Mouse (Mus musculus) kidney, postnatal 0 days (tissue): Measurements from ENCODE around the gene Car14. TPM values are rescaled to one million over a fixed set of nuclear protein-coding genes. Genes with fewer than 3 reads are reported as not detected.
"Not testable (repeated sequence)": the region's sequence is repeated elsewhere in the genome, so short reads cannot be mapped to it uniquely, and the experiment has no call there.

Experiments used
- ATAC-seq: fragments of 200-750 bp; cut with Nextera tagmentation; replicated peaks from 2 replicates; pipeline ENCODE4 v1.8.0; 2017; ENCODE audit warnings: low read depth, moderate number of reproducible peaks, moderate TSS enrichment, moderate library complexity; ENCODE audit not compliant: low FRiP score
- DNase-seq: peaks from one replicate; pipeline ENCODE4 v3.0.0-alpha.2; 2016; ENCODE audit warnings: low spot score
- H3K27ac ChIP-seq: fragments of 300-500 bp; sonication (generic); 2 replicates; pipeline ENCODE4 v1.5.1; 2014; ENCODE audit warnings: mild to moderate bottlenecking
- H3K27me3 ChIP-seq: fragments of 300-500 bp; sonication (generic); 2 replicates; pipeline ENCODE4 v1.6.1; 2014; ENCODE audit warnings: low read length, mixed read lengths; ENCODE audit not compliant: insufficient read depth
- H3K36me3 ChIP-seq: fragments of 300-500 bp; sonication (generic); 2 replicates; pipeline ENCODE4 v1.6.1; 2014; ENCODE audit warnings: low read length, mixed read lengths; ENCODE audit not compliant: insufficient read depth
- H3K4me1 ChIP-seq: fragments of 300-500 bp; sonication (generic); replicated peaks from 2 replicates; pipeline ENCODE4 v1.6.1; 2014; ENCODE audit warnings: antibody characterized with exemption, low read length, mixed read lengths; ENCODE audit not compliant: insufficient read depth
- H3K4me2 ChIP-seq: fragments of 300-500 bp; sonication (generic); 2 replicates; pipeline ENCODE4 v1.6.1; 2014; ENCODE audit warnings: mild to moderate bottlenecking, low read length, moderate library complexity, mixed read lengths
- H3K4me3 ChIP-seq: fragments of 300-500 bp; sonication (generic); replicated peaks from 2 replicates; pipeline ENCODE4 v1.5.1; 2014; ENCODE audit warnings: low read depth, low read length
- H3K9ac ChIP-seq: fragments of 300-500 bp; sonication (generic); 2 replicates; pipeline ENCODE4 v1.6.1; 2014; ENCODE audit warnings: low read depth, low read length
- H3K9me3 ChIP-seq: fragments of 300-500 bp; sonication (generic); replicated peaks from 2 replicates; pipeline ENCODE4 v1.6.1; 2016; ENCODE audit warnings: low read length, inconsistent platforms, mixed read lengths
- CTCF ChIP-seq: IDR thresholded peaks from 2 replicates; pipeline ENCODE4 v1.5.1; 2016; ENCODE audit warnings: antibody characterized with exemption, low read depth, mild to moderate bottlenecking, moderate library complexity
- WGBS: fragments of 180-500 bp; shearing (Covaris S2); extraction: QIAGEN DNeasy Blood & Tissue Kit; methylation state at CpG from one replicate; pipeline ENCODE4 v1.1.7; 2014; 5-methylcytosine and 5-hydroxymethylcytosine counted together
- polyA plus RNA-seq: library from polyadenylated mRNA; unstranded; fragments of >200 nt; fragmentation: Nextera tagmentation; extraction: Ambion mirVana; gene quantifications from 2 replicates; pipeline ENCODE4 v1.2.1, GENCODE M21; 2015

Gene Car14
- polyA plus RNA-seq, 1 experiment from 2014 or later: 12.9 TPM

DNA sequence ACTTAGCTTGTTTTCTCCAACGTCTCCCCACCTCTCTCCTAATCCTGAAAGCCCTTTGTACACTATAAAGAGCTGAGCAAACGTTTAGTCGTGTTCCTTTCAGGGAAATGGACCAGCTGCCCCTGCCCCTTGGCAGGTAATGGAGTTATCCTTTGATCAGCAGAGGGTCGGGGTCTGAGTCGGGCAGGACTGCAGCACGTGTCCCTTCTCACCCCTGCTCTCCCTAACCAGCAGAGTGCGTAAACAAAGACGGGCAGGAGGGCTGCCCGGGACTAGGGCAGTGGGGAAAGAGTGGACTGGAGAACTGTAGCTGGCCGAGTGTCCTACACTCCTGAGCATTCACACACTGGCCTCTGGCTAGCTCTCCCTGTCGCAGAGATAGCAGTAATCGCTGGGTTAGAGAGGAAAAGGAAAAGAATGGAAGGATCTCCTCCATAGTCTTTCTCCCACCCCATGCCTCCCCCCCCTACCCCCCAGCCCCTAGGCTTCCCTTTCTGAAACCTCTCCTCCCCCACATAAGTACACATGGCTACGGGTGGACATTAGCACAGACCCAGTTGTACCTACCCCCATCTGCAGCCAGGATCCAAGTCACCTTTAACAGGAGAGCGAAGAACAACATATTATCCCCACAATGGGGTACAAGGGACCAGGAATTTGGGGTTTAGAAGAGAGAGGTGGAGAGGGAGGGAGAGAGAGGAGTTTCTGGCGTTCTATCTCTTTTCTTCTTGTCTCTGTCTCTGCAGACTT, 563 bp downstream of the Car14 start:
- Histone ChIP-seq H3K36me3 (no peaks in the 10 kb centered on the region), H3K9ac (0 out of 2 replicates have a peak overlapping the region, but pooled peaks have one; percentile 27), H3K4me1 (peaks cover 13% of the 10 kb centered on the region), H3K4me3 (peak overlapping the region; percentile 22; the same call in 1 of the 2 replicates), H3K9me3 (no peaks in the 10 kb centered on the region), H3K4me2 (peak overlapping the region; percentile 57), H3K27ac (peak overlapping the region; percentile 47; the same call in 1 of the 2 replicates), H3K27me3 (no peaks in the 10 kb centered on the region)
- TF ChIP-seq CTCF: no peak
- ATAC-seq (peak; percentile 50; the same call in 1 of the 2 replicates), DNase-seq (peak; percentile 29)
- WGBS: 11% methylated on average over 15 of the region's 15 CpGs

GRCm38 (mm10) chr3:95902643-95903042, 1.8 kb downstream of the Car14 start:
- Histone ChIP-seq H3K27ac (0 out of 2 replicates have a peak overlapping the region, but pooled peaks have one; percentile 13), H3K9me3 (no peaks in the 10 kb centered on the region), H3K4me2 (no peak overlapping the region), H3K36me3 (no peaks in the 10 kb centered on the region), H3K4me1 (peaks cover 13% of the 10 kb centered on the region), H3K27me3 (no peaks in the 10 kb centered on the region), H3K9ac (no peak overlapping the region), H3K4me3 (no peak overlapping the region)
- whole genome bisulfite sequencing: 30% methylated on average over 6 of the region's 6 CpGs
- ATAC-seq (no peak), DNase-seq (no peak)
- no peak for TF ChIP-seq CTCF

DNA sequence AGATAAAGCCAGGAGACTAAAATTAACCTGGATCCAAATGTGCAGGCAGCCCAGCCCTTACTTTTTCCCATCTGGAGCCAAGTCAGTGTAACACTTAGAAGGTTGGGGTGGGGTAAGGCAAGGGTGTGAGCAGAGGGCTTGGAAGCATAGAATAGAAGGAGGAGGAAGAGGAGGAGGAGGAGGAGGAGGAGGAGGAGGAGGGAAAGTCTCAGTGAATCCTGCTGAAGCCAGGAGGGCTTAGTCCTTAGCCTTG, 2.2 kb downstream of the Car14 start:
- no peak for ATAC-seq
- no peak for DNase-seq
- no peak overlapping the region for H3K9ac ChIP-seq
- 0 out of 2 replicates have a peak overlapping the region, but pooled peaks have one; percentile 13 for H3K27ac ChIP-seq
- H3K4me1 ChIP-seq: peaks cover 13% of the 10 kb centered on the region
- no peak overlapping the region for H3K4me2 ChIP-seq
- H3K36me3 ChIP-seq: no peaks in the 10 kb centered on the region
- H3K27me3 ChIP-seq: no peaks in the 10 kb centered on the region
- no peak for TF ChIP-seq CTCF
- no peaks in the 10 kb centered on the region for H3K9me3 ChIP-seq
- H3K4me3 ChIP-seq: no peak overlapping the region

GRCm38 (mm10) chr3:95901616-95902372, 2.7 kb downstream of the Car14 start:
- WGBS: 30% methylated on average over 9 of the region's 9 CpGs
- no peak overlapping the region for H3K4me3 ChIP-seq
- no peaks in the 10 kb centered on the region for H3K36me3 ChIP-seq
- H3K4me2 ChIP-seq: no peak overlapping the region
- DNase-seq (no peak), ATAC-seq (no peak)
- H3K9ac ChIP-seq: no peak overlapping the region
- no peak for TF ChIP-seq CTCF
- peaks cover 13% of the 10 kb centered on the region for H3K4me1 ChIP-seq
- no peak overlapping the region for H3K27ac ChIP-seq
- no peaks in the 10 kb centered on the region for H3K27me3 ChIP-seq
- H3K9me3 ChIP-seq: no peaks in the 10 kb centered on the region

GRCm38 (mm10) chr3:95899800-95900524, 4.5 kb downstream of the Car14 start:
- Histone ChIP-seq H3K9ac (no peak overlapping the region), H3K4me2 (no peak overlapping the region), H3K27ac (no peak overlapping the region), H3K4me1 (peaks cover 6% of the 10 kb centered on the region; the same call in 1 of the 2 replicates), H3K9me3 (no peaks in the 10 kb centered on the region), H3K36me3 (no peaks in the 10 kb centered on the region), H3K27me3 (no peaks in the 10 kb centered on the region), H3K4me3 (no peak overlapping the region)
- 67% methylated on average over 13 of the region's 13 CpGs for WGBS
- TF ChIP-seq CTCF: no peak
- ATAC-seq: no peak
- no peak for DNase-seq

DNA sequence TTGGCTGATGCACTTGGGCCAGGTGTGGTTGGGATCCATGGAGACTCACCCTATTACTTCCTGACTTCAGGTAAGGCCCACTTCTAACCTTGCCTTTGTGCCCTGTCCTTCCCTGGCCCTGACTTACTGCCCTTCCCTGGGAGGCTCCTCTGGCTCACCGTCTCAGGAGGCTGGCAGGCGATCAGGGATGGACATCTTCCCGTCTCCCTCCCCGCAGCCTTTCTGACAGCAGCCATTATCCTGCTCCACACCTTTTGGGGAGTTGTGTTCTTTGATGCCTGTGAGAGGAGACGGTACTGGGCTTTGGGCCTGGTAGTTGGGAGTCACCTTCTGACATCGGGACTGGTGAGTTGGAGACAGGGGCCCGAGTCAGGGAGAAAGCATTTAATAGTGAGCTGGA, 9.0 kb downstream of the Car14 start:
- not testable (repeated sequence) for H3K27me3 ChIP-seq, H3K4me3 ChIP-seq, H3K36me3 ChIP-seq, H3K9ac ChIP-seq, ATAC-seq, H3K9me3 ChIP-seq, DNase-seq, H3K27ac ChIP-seq
- H3K4me1 ChIP-seq: peaks cover 20% of the 10 kb centered on the region
- 81% methylated on average over 7 of the region's 7 CpGs for WGBS
- 0 out of 2 replicates have a peak overlapping the region, but pooled peaks have one; percentile 71 for H3K4me2 ChIP-seq
